Mouse (Mus musculus): ENCODE measurements around the gene Krt5.
"Not testable (repeated sequence)": the region's sequence is repeated elsewhere in the genome, so short reads cannot be mapped to it uniquely, and the experiment has no call there.

Krt5 gene

DNA sequence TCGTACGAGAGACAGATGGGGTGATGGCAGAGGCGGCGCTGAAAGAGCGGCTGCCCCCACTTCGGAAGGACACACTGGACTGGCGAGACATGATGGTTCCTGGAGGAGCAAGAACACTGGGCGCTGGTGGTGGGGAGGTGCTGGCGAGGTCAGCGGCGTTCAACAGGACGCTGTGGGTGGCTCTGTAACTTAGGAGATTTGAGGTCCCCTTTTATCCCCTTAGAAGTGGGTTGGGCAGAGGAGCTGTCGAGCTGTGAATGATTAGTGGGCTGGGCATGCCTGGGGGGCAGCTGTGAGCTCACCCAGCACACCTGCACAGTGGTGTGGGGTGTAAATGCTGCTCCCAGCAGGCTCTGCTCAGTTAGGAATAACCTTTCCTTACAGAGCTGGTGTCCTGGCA is at the start of gene Krt5:
Gene Krt5, minus strand, starts transcription at position 179 of the 400 bp plus-strand sequence.
- no peak for DNase-seq

GRCm38 (mm10) chr15:101742711-101743110 is 30.0 kb upstream of the Krt5 start, which contains the start of gene Krt71:
TSS of gene Krt71 (minus strand) at chr15:101743109.
- DNase-seq, result no peak

GRCm38 (mm10) chr15:101737786-101738185 is 25.1 kb upstream of the Krt5 start:
- DNase-seq, result no peak

DNA sequence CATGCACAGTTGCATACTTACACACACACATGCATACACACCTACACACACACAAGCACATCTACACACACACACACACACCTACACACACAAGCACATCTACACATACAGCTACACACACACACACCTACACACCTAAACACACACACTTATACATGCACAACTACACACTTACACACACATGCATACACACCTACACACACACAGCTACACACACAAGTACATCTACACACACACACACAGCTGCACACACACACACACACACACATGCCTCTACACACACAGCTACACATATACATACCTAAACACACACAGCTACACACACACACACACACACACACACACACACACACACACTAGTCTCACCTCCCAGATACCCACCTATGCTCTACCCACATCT is 18.0 kb upstream of the Krt5 start:
- no peak for DNase-seq

GRCm38 (mm10) chr15:101724686-101725085 is 12.0 kb upstream of the Krt5 start:
- DNase-seq, result no peak

DNA sequence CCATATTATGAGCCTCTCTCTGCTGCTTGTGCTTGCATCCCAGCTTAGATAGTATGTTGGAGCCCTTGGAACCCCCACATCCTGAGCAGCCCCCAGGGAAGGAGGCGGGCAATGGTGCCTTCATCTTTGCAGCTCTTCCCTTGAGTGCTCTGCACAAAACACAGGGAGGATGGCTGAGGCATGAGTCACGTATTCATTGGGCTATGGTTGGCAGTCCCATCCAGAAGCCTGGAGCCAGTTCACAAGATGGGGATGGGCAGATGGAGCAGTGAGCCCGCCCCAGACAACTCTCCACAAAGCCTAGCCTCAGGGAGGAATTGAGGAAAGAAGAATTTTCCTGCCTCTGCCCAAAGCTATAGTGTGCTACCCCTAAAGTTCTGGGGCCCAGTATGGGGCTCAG is 3.1 kb upstream of the Krt5 start:
- no peak for DNase-seq

DNA sequence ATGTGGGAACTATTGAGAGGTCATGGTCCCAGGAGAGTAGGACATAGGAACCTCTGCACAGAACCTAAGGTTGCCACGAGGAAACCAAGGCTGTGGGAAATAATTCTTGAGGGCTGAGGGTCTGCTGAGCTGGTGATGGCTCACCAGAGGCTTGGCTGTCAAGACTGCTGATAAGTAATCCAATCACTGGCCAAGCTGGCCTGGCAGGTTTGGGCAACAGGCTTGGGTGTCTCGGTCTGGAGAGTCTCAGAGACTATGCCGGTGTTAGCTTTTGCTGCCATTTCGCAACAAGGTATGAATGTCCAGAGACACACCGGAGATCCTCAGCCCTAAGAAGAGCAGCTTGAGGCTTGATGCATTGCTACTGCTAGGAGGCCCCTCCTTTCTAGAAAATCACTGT is 1.7 kb upstream of the Krt5 start:
- DNase-seq, result no peak

GRCm38 (mm10) chr15:101713731-101714130 is 1.0 kb upstream of the Krt5 start:
- no peak for DNase-seq

DNA sequence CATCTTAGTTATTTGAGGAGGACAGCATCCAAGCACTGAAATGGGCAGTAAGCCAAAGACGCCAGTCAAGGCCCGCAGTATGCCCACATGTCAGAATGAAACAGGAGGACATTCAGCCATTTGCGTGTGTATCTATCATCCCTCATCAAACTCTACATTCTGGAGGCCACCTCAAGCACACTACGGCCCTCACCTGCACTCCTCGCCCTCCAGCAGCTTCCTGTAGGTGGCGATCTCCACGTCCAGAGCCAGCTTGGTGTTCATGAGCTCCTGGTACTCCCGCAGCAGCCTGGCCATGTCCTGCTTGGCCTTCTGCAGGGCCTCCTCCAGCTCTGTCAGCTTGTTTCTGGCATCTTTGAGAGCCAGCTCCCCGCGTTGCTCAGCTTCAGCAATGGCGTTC is 4.0 kb downstream of the Krt5 start:
- no peak for DNase-seq

DNA sequence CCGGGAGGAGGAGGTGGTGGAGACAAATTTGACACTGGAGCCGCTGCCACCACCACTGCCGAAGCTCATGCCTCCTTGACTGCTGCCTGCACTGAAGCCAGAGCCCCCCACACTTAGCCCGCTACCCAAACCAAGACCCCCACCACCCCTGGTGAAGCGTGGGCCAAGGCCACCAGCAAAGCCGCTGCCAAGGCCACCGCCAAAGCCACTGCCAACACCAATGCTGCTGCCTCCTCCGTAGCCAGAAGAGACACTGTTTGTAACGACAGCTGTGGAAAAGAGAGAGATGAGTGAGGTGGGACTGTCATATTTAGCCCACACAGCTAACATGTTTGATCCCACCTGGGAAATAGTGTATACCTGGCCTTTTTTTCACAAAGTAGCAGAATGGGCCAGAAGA is 5.2 kb downstream of the Krt5 start:
- DNase-seq, result no peak

- DNase-seq, result no peak
These were observed 8.6 kb downstream of the Krt5 start for GRCm38 (mm10) chr15:101704066-101704465.

- no peak for DNase-seq
These were observed 10.3 kb downstream of the Krt5 start for GRCm38 (mm10) chr15:101702380-101702779.

DNA sequence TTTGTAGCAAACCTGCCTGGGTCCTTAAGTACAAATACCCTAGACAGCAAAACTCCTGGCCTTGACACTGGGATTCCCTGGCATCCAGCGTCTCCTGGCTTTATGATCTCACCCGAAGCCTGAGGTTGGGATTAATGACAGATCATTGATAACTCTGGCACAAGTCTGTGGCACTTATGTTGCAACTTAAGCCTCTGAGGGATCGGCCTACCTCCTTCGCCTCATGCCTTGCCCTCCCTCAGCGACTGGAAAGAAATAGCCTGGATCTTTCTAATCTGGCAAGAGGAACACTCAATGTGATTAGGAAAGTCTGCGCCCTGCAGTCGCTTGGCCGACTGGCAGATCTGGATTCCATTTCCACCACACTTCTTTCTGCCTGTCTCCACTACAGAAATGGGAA is 12.8 kb downstream of the Krt5 start:
- DNase-seq, result no peak

DNA sequence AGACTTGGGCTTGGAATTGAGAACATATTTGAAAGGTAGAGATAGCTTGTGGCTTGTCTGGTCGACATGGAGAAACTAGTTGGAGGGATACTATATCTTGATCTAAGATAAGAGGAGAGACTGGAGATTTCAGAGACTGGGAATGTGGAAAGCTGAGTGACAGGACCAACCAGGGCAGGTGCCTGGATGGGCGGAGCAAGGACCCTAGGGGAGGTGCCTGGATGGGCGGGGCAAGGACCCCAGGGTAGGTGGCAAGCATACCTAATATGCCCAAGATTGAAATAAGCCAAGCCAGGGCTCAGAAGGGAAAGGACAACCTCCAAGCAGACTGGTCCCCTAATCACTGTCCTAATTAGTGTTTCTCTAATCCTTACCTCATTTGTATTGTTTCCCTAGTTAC is 13.5 kb downstream of the Krt5 start:
- no peak for DNase-seq

GRCm38 (mm10) chr15:101697326-101698188 is 15.1 kb downstream of the Krt5 start:
- DNase-seq, result no peak

- DNase-seq, result no peak
These were observed 18.5 kb downstream of the Krt5 start, which contains the start of gene Krt6a for GRCm38 (mm10) chr15:101694207-101694606. TSS of gene Krt6a (minus strand) at chr15:101694307.

DNA sequence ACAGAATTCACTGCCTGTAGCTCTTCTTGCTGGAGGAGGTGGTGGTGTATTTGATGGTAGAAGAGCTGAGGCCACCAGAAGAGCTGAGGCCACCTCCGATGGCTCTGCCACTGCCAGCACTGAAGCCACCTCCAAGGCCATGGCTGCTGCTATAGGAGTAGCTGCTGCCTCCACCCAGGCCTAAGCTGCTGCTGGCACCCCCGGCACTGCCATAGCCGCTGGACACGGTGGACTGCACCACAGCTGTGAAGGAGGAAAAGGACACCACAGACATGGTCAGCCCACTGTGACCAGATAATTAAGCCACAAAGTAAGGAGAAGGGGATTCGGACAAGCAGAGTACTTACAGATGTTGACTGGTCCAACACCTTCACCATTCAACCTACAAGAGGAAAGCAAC is 22.2 kb downstream of the Krt5 start:
- DNase-seq, result not testable (repeated sequence)

GRCm38 (mm10) chr15:101688161-101688560 is 24.5 kb downstream of the Krt5 start:
- no peak for DNase-seq

GRCm38 (mm10) chr15:101680187-101680586 is 32.5 kb downstream of the Krt5 start, which contains the start of gene Krt6b:
TSS of gene Krt6b (minus strand) at chr15:101680287.
- DNase-seq, result no peak

DNA sequence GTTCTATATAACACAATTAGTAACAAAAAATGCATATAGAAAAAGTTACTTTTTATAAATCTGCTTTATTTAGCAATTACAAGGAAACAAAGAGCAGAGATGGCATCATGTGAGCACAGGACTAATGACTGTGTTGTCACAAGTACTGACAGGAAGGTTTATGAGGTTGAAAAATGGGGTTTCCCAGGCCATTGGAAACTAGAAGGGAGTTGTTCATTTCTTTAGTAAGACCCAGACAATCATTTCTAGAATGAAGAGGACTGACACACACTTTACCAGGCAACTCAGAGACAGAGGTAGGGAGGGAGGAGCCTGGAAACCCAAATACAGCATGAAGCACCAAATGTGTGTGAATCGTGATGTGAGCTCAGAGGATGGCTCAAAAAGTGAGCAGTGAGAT is 36.7 kb downstream of the Krt5 start:
- no peak for DNase-seq
